Mouse (Mus musculus): Measurements from ENCODE around the gene Pde4a. TPM values are rescaled to one million over a fixed set of nuclear protein-coding genes. Genes with fewer than 3 reads are reported as not detected.
A peak's percentile ranks its signal among the peaks of the same experiment; 100 is the strongest.

Gene Pde4a
- polyA plus RNA-seq, 1 experiment from 2014 or later, result 4.7 TPM

- ATAC-seq (ENCODE audit: insufficient read depth, low FRiP score), result peak; percentile 70; the same call in 1 of the 2 replicates
- H3K9me3 ChIP-seq (replicated peaks; ENCODE audit: control insufficient read depth, low read length), result no peaks in the 10 kb centered on the region
- H3K4me3 ChIP-seq (replicated peaks; ENCODE audit: low read length), result peak overlapping the region; percentile 65
- WGBS, result under 1% methylated on average over 52 of the region's 52 CpGs
- H3K27me3 ChIP-seq (ENCODE audit: control insufficient read depth, insufficient read depth, low read length), result peaks cover 37% of the 10 kb centered on the region
- peak overlapping the region; percentile 67 for H3K4me2 ChIP-seq (ENCODE audit: low read depth, low read length)
- H3K4me1 ChIP-seq (ENCODE audit: control insufficient read depth, insufficient read depth, low read length), result peaks cover 15% of the 10 kb centered on the region
- H3K27ac ChIP-seq (ENCODE audit: low read length), result no peak overlapping the region
- no peaks in the 10 kb centered on the region for H3K36me3 ChIP-seq (ENCODE audit: control insufficient read depth, insufficient read depth, low read length)
- H3K9ac ChIP-seq (ENCODE audit: low read length), result peak overlapping the region; percentile 85
Observed at GRCm38 (mm10) chr9:21161209-21161909, 4.2 kb upstream of the Pde4a start.

- Histone ChIP-seq H3K9ac (ENCODE audit: low read length) (no peak overlapping the region), H3K36me3 (ENCODE audit: control insufficient read depth, insufficient read depth, low read length) (no peaks in the 10 kb centered on the region), H3K4me2 (ENCODE audit: low read depth, low read length) (no peak overlapping the region), H3K27me3 (ENCODE audit: control insufficient read depth, insufficient read depth, low read length) (peaks cover 43% of the 10 kb centered on the region), H3K4me1 (ENCODE audit: control insufficient read depth, insufficient read depth, low read length) (peaks cover 27% of the 10 kb centered on the region), H3K9me3 (replicated peaks; ENCODE audit: control insufficient read depth, low read length) (no peaks in the 10 kb centered on the region), H3K4me3 (replicated peaks; ENCODE audit: low read length) (no peak overlapping the region), H3K27ac (ENCODE audit: low read length) (no peak overlapping the region)
- ATAC-seq (ENCODE audit: insufficient read depth, low FRiP score), result no peak
- WGBS, result 35% methylated on average over 11 of the region's 11 CpGs
Observed at GRCm38 (mm10) chr9:21163086-21164050, 2.1 kb upstream of the Pde4a start.

- H3K4me3 ChIP-seq (replicated peaks; ENCODE audit: low read length), result peak overlapping the region; percentile 28
- WGBS, result under 1% methylated on average over 26 of the region's 26 CpGs
- H3K27ac ChIP-seq (ENCODE audit: low read length), result no peak overlapping the region
- peak overlapping the region; percentile 48 for H3K9ac ChIP-seq (ENCODE audit: low read length)
- peak overlapping the region; percentile 87 for H3K4me2 ChIP-seq (ENCODE audit: low read depth, low read length)
- ATAC-seq (ENCODE audit: insufficient read depth, low FRiP score), result no peak
- no peaks in the 10 kb centered on the region for H3K9me3 ChIP-seq (replicated peaks; ENCODE audit: control insufficient read depth, low read length)
- H3K36me3 ChIP-seq (ENCODE audit: control insufficient read depth, insufficient read depth, low read length), result no peaks in the 10 kb centered on the region
- H3K4me1 ChIP-seq (ENCODE audit: control insufficient read depth, insufficient read depth, low read length), result peaks cover 32% of the 10 kb centered on the region
- H3K27me3 ChIP-seq (ENCODE audit: control insufficient read depth, insufficient read depth, low read length), result peaks cover 43% of the 10 kb centered on the region
Observed at GRCm38 (mm10) chr9:21164072-21164471, 1.4 kb upstream of the Pde4a start.

- WGBS, result under 1% methylated on average over 47 of the region's 47 CpGs
- peak overlapping the region; percentile 87 for H3K4me2 ChIP-seq (ENCODE audit: low read depth, low read length)
- peaks cover 43% of the 10 kb centered on the region for H3K27me3 ChIP-seq (ENCODE audit: control insufficient read depth, insufficient read depth, low read length)
- H3K4me1 ChIP-seq (ENCODE audit: control insufficient read depth, insufficient read depth, low read length), result peaks cover 32% of the 10 kb centered on the region
- H3K9me3 ChIP-seq (replicated peaks; ENCODE audit: control insufficient read depth, low read length), result no peaks in the 10 kb centered on the region
- peak overlapping the region; percentile 54 for H3K4me3 ChIP-seq (replicated peaks; ENCODE audit: low read length)
- no peaks in the 10 kb centered on the region for H3K36me3 ChIP-seq (ENCODE audit: control insufficient read depth, insufficient read depth, low read length)
- H3K9ac ChIP-seq (ENCODE audit: low read length), result peak overlapping the region; percentile 66
- H3K27ac ChIP-seq (ENCODE audit: low read length), result no peak overlapping the region
- no peak; the same call in 1 of the 2 replicates for ATAC-seq (ENCODE audit: insufficient read depth, low FRiP score)
Observed at GRCm38 (mm10) chr9:21165952-21166451, 488 bp downstream of the Pde4a start.

- Histone ChIP-seq H3K4me2 (ENCODE audit: low read depth, low read length) (peak overlapping the region; percentile 87), H3K9ac (ENCODE audit: low read length) (0 out of 2 replicates have a peak overlapping the region, but pooled peaks have one; percentile 66), H3K4me1 (ENCODE audit: control insufficient read depth, insufficient read depth, low read length) (peaks cover 31% of the 10 kb centered on the region), H3K36me3 (ENCODE audit: control insufficient read depth, insufficient read depth, low read length) (no peaks in the 10 kb centered on the region), H3K27me3 (ENCODE audit: control insufficient read depth, insufficient read depth, low read length) (peaks cover 43% of the 10 kb centered on the region), H3K9me3 (replicated peaks; ENCODE audit: control insufficient read depth, low read length) (no peaks in the 10 kb centered on the region), H3K27ac (ENCODE audit: low read length) (no peak overlapping the region), H3K4me3 (replicated peaks; ENCODE audit: low read length) (peak overlapping the region; percentile 54)
- WGBS, result 33% methylated on average over 3 of the region's 3 CpGs
- no peak for ATAC-seq (ENCODE audit: insufficient read depth, low FRiP score)
Observed at GRCm38 (mm10) chr9:21166516-21166915, 1.0 kb downstream of the Pde4a start.

- Histone ChIP-seq H3K27ac (ENCODE audit: low read length) (peak overlapping the region; percentile 77), H3K27me3 (ENCODE audit: control insufficient read depth, insufficient read depth, low read length) (peaks cover 41% of the 10 kb centered on the region), H3K9me3 (replicated peaks; ENCODE audit: control insufficient read depth, low read length) (no peaks in the 10 kb centered on the region), H3K4me3 (replicated peaks; ENCODE audit: low read length) (peak overlapping the region; percentile 19), H3K4me2 (ENCODE audit: low read depth, low read length) (peak overlapping the region; percentile 43), H3K36me3 (ENCODE audit: control insufficient read depth, insufficient read depth, low read length) (no peaks in the 10 kb centered on the region), H3K9ac (ENCODE audit: low read length) (peak overlapping the region; percentile 51), H3K4me1 (ENCODE audit: control insufficient read depth, insufficient read depth, low read length) (peaks cover 29% of the 10 kb centered on the region)
- WGBS, result 53% methylated on average over 10 of the region's 10 CpGs
- no peak for ATAC-seq (ENCODE audit: insufficient read depth, low FRiP score)
Observed at GRCm38 (mm10) chr9:21167140-21168097, 1.9 kb downstream of the Pde4a start.

GRCm38 (mm10) chr9:21168161-21169123, 2.9 kb downstream of the Pde4a start:
- Histone ChIP-seq H3K27me3 (ENCODE audit: control insufficient read depth, insufficient read depth, low read length) (peaks cover 35% of the 10 kb centered on the region), H3K4me3 (replicated peaks; ENCODE audit: low read length) (peak overlapping the region; percentile 19), H3K36me3 (ENCODE audit: control insufficient read depth, insufficient read depth, low read length) (no peaks in the 10 kb centered on the region), H3K4me1 (ENCODE audit: control insufficient read depth, insufficient read depth, low read length) (peaks cover 29% of the 10 kb centered on the region), H3K4me2 (ENCODE audit: low read depth, low read length) (peak overlapping the region; percentile 43), H3K27ac (ENCODE audit: low read length) (peak overlapping the region; percentile 77), H3K9me3 (replicated peaks; ENCODE audit: control insufficient read depth, low read length) (no peaks in the 10 kb centered on the region), H3K9ac (ENCODE audit: low read length) (peak overlapping the region; percentile 51)
- peak; percentile 63 for ATAC-seq (ENCODE audit: insufficient read depth, low FRiP score)
- WGBS, result 10% methylated on average over 30 of the region's 30 CpGs

Data from stomach, embryonic 16.5 days (tissue).